Mouse (Mus musculus): ENCODE data around the gene Bhlhe23. TPM values are rescaled to one million over a fixed set of nuclear protein-coding genes. Genes with fewer than 3 reads are reported as not detected.
A peak's percentile ranks its signal among the peaks of the same experiment; 100 is the strongest.

Gene Bhlhe23
- polyA plus RNA-seq, 1 experiment: not detected

DNA sequence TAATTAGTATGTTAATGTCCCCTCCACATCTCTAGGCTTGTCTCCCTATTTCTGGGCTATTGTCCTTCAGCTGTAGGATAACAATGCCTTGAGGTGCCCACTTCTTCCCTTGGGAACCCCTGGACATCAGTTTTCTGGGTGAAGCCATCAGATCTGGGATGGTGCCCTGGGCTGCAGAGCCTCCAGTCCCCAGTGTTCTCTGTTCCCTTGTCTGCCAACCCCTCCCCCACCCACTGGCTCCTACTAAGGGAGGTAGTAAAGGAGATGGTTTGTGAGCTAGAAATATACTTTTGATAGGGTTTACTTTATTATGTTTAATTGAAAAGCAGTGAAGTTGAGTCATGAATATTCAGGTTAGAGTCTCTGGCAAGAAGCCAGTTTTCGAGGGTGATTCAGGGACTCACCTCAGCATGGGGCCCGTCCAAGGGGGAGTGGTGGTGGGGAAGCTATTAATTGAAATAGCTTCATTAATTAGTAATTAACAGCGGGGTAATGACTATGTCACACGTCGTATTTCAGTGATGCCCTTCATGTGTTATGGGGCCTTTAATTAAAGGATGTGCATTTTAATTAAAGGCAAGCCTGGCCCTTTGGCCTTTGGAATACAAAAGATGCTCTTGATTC is 30.0 kb downstream of the Bhlhe23 start:
- no peak overlapping the region for H3K27ac ChIP-seq (ENCODE audit: insufficient read depth, low read length)
- no peak overlapping the region for H3K4me3 ChIP-seq (ENCODE audit: low read depth, low read length)
- H3K9ac ChIP-seq (ENCODE audit: low read depth, poor library complexity, severe bottlenecking): no peak overlapping the region
- H3K4me1 ChIP-seq (ENCODE audit: control insufficient read depth, insufficient read depth, low read length): peaks cover 2% of the 10 kb centered on the region
- H3K36me3 ChIP-seq (ENCODE audit: control insufficient read depth, insufficient read depth, low read length, poor library complexity, severe bottlenecking): no peaks in the 10 kb centered on the region
- H3K9me3 ChIP-seq (replicated peaks; ENCODE audit: control insufficient read depth, insufficient read depth, low read length, poor library complexity, severe bottlenecking): no peaks in the 10 kb centered on the region
- TF ChIP-seq EP300 (IDR thresholded peaks at IDR 0.05; ENCODE audit: insufficient read depth, low read depth, low read length) (no peak), POLR2A (IDR thresholded peaks at IDR 0.05; ENCODE audit: insufficient read depth, low read length) (no peak), CTCF (IDR thresholded peaks at IDR 0.05; ENCODE audit: low read depth, low read length) (no peak)
- no peaks in the 10 kb centered on the region for H3K27me3 ChIP-seq (ENCODE audit: control insufficient read depth, insufficient read depth, low read length, poor library complexity, severe bottlenecking)

GRCm38 (mm10) chr2:180745248-180745927 is 31.3 kb downstream of the Bhlhe23 start:
- peak; percentile 100 for TF ChIP-seq CTCF (IDR thresholded peaks at IDR 0.05; ENCODE audit: low read depth, low read length)
- TF ChIP-seq POLR2A (IDR thresholded peaks at IDR 0.05; ENCODE audit: insufficient read depth, low read length): no peak
- peak; percentile 68; the same call in 1 of the 2 replicates for TF ChIP-seq EP300 (IDR thresholded peaks at IDR 0.05; ENCODE audit: insufficient read depth, low read depth, low read length)
- Histone ChIP-seq H3K4me1 (ENCODE audit: control insufficient read depth, insufficient read depth, low read length) (peaks cover 11% of the 10 kb centered on the region), H3K4me3 (ENCODE audit: low read depth, low read length) (no peak overlapping the region), H3K9ac (ENCODE audit: low read depth, poor library complexity, severe bottlenecking) (0 out of 2 replicates have a peak overlapping the region, but pooled peaks have one; percentile 24), H3K9me3 (replicated peaks; ENCODE audit: control insufficient read depth, insufficient read depth, low read length, poor library complexity, severe bottlenecking) (no peaks in the 10 kb centered on the region), H3K36me3 (ENCODE audit: control insufficient read depth, insufficient read depth, low read length, poor library complexity, severe bottlenecking) (no peaks in the 10 kb centered on the region), H3K27ac (ENCODE audit: insufficient read depth, low read length) (peak overlapping the region; percentile 68), H3K27me3 (ENCODE audit: control insufficient read depth, insufficient read depth, low read length, poor library complexity, severe bottlenecking) (no peaks in the 10 kb centered on the region)

- H3K36me3 ChIP-seq (ENCODE audit: control insufficient read depth, insufficient read depth, low read length, poor library complexity, severe bottlenecking): no peaks in the 10 kb centered on the region
- no peak overlapping the region for H3K4me3 ChIP-seq (ENCODE audit: low read depth, low read length)
- H3K9me3 ChIP-seq (replicated peaks; ENCODE audit: control insufficient read depth, insufficient read depth, low read length, poor library complexity, severe bottlenecking): no peaks in the 10 kb centered on the region
- H3K27me3 ChIP-seq (ENCODE audit: control insufficient read depth, insufficient read depth, low read length, poor library complexity, severe bottlenecking): no peaks in the 10 kb centered on the region
- H3K27ac ChIP-seq (ENCODE audit: insufficient read depth, low read length): peak overlapping the region; percentile 42
- peaks cover 14% of the 10 kb centered on the region for H3K4me1 ChIP-seq (ENCODE audit: control insufficient read depth, insufficient read depth, low read length)
- TF ChIP-seq EP300 (IDR thresholded peaks at IDR 0.05; ENCODE audit: insufficient read depth, low read depth, low read length): no peak
- TF ChIP-seq CTCF (IDR thresholded peaks at IDR 0.05; ENCODE audit: low read depth, low read length): no peak
- TF ChIP-seq POLR2A (IDR thresholded peaks at IDR 0.05; ENCODE audit: insufficient read depth, low read length): no peak
- H3K9ac ChIP-seq (ENCODE audit: low read depth, poor library complexity, severe bottlenecking): no peak overlapping the region
These were observed 33.4 kb downstream of the Bhlhe23 start for GRCm38 (mm10) chr2:180743321-180743720.

DNA sequence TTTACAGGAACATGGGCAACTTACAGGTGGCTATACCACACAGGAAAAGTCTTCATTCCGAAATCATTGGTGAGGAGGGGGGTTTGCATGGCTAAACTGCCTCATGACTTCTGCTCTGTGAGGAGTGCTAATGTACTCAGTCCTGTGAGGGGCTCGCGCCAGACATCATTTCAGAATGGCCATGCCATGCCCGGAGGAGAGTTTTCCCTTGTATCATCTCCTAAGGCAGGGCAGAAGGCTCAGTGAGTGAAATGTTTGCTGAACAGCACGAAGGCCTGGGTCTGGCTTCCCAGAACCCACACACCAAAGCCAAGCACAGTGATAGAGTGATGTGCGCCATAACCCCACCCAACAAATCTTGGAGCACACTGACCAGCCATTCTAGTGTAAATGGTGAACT is 33.9 kb downstream of the Bhlhe23 start:
- no peaks in the 10 kb centered on the region for H3K36me3 ChIP-seq (ENCODE audit: control insufficient read depth, insufficient read depth, low read length, poor library complexity, severe bottlenecking)
- TF ChIP-seq CTCF (IDR thresholded peaks at IDR 0.05; ENCODE audit: low read depth, low read length): no peak
- no peak for TF ChIP-seq POLR2A (IDR thresholded peaks at IDR 0.05; ENCODE audit: insufficient read depth, low read length)
- no peak for TF ChIP-seq EP300 (IDR thresholded peaks at IDR 0.05; ENCODE audit: insufficient read depth, low read depth, low read length)
- H3K9me3 ChIP-seq (replicated peaks; ENCODE audit: control insufficient read depth, insufficient read depth, low read length, poor library complexity, severe bottlenecking): no peaks in the 10 kb centered on the region
- no peak overlapping the region for H3K9ac ChIP-seq (ENCODE audit: low read depth, poor library complexity, severe bottlenecking)
- H3K27me3 ChIP-seq (ENCODE audit: control insufficient read depth, insufficient read depth, low read length, poor library complexity, severe bottlenecking): no peaks in the 10 kb centered on the region
- H3K4me1 ChIP-seq (ENCODE audit: control insufficient read depth, insufficient read depth, low read length): peaks cover 14% of the 10 kb centered on the region
- no peak overlapping the region for H3K4me3 ChIP-seq (ENCODE audit: low read depth, low read length)
- peak overlapping the region; percentile 42; the same call in 1 of the 2 replicates for H3K27ac ChIP-seq (ENCODE audit: insufficient read depth, low read length)

DNA sequence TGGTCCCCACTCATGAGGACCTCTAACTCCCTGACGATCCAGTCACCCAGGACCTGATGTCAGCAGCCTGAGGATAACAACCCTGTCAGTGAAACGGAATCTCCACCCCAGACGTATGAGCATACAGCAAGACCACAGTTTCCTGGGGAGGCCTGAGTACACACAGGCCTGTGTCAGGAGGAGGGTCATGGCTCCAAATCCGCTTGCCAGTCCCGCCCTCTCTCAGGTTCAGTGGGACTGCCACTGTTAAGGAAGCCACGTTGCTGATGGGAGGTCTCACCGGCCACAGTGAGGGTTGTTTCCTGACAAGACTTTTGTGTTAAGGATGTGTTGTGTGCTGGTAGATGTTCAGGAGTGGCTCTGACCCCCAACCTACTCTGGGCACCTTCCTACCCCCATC is 35.3 kb downstream of the Bhlhe23 start:
- Histone ChIP-seq H3K36me3 (ENCODE audit: control insufficient read depth, insufficient read depth, low read length, poor library complexity, severe bottlenecking) (no peaks in the 10 kb centered on the region), H3K9me3 (replicated peaks; ENCODE audit: control insufficient read depth, insufficient read depth, low read length, poor library complexity, severe bottlenecking) (no peaks in the 10 kb centered on the region), H3K4me3 (ENCODE audit: low read depth, low read length) (no peak overlapping the region), H3K4me1 (ENCODE audit: control insufficient read depth, insufficient read depth, low read length) (peaks cover 14% of the 10 kb centered on the region), H3K27ac (ENCODE audit: insufficient read depth, low read length) (peak overlapping the region; percentile 68; the same call in 1 of the 2 replicates), H3K9ac (ENCODE audit: low read depth, poor library complexity, severe bottlenecking) (no peak overlapping the region), H3K27me3 (ENCODE audit: control insufficient read depth, insufficient read depth, low read length, poor library complexity, severe bottlenecking) (no peaks in the 10 kb centered on the region)
- TF ChIP-seq POLR2A (IDR thresholded peaks at IDR 0.05; ENCODE audit: insufficient read depth, low read length): no peak

DNA sequence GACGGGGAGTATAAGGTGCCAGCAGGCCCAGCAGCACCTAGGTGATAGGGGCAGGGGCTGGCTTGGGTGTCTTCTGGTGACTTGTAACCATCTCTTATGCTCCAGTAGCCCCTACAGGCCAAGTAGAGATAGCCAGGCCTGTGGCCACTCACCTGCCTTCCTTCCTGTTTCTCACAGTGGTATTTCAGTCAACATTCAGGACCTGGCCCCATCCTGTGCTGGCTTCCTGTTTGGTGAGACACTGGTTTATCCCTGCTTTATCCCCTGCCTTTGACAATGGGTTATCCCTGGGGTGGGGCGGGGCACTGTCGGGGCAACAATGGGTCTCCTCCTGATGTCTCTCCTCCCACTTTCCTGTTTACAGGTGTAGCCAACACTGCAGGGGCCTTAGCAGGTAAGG is 36.4 kb downstream of the Bhlhe23 start:
- Histone ChIP-seq H3K27ac (ENCODE audit: insufficient read depth, low read length) (peak overlapping the region; percentile 87), H3K27me3 (ENCODE audit: control insufficient read depth, insufficient read depth, low read length, poor library complexity, severe bottlenecking) (no peaks in the 10 kb centered on the region), H3K4me3 (ENCODE audit: low read depth, low read length) (peak overlapping the region; percentile 15), H3K9me3 (replicated peaks; ENCODE audit: control insufficient read depth, insufficient read depth, low read length, poor library complexity, severe bottlenecking) (no peaks in the 10 kb centered on the region), H3K36me3 (ENCODE audit: control insufficient read depth, insufficient read depth, low read length, poor library complexity, severe bottlenecking) (no peaks in the 10 kb centered on the region), H3K9ac (ENCODE audit: low read depth, poor library complexity, severe bottlenecking) (no peak overlapping the region), H3K4me1 (ENCODE audit: control insufficient read depth, insufficient read depth, low read length) (peaks cover 14% of the 10 kb centered on the region)
- TF ChIP-seq EP300 (IDR thresholded peaks at IDR 0.05; ENCODE audit: insufficient read depth, low read depth, low read length): peak; percentile 97
- TF ChIP-seq POLR2A (IDR thresholded peaks at IDR 0.05; ENCODE audit: insufficient read depth, low read length): no peak
- TF ChIP-seq CTCF (IDR thresholded peaks at IDR 0.05; ENCODE audit: low read depth, low read length): peak; percentile 48
